Mouse (Mus musculus) B cell, adult 2 months (primary cell): ENCODE data around the gene Gng11.

Source experiments
- DNase-seq, 2 experiments: peaks; one replicate each; pipeline ENCODE4 v3.0.0; 2022

The Gng11 gene

GRCm38 (mm10) chr6:4003890-4004306, at the start of gene Gng11:
Gene Gng11, plus strand, starts transcription at chr6:4003904.
- no peak for DNase-seq

- no peak for DNase-seq
Observed at GRCm38 (mm10) chr6:3954969-3955368, 48.7 kb upstream of the Gng11 start.

DNA sequence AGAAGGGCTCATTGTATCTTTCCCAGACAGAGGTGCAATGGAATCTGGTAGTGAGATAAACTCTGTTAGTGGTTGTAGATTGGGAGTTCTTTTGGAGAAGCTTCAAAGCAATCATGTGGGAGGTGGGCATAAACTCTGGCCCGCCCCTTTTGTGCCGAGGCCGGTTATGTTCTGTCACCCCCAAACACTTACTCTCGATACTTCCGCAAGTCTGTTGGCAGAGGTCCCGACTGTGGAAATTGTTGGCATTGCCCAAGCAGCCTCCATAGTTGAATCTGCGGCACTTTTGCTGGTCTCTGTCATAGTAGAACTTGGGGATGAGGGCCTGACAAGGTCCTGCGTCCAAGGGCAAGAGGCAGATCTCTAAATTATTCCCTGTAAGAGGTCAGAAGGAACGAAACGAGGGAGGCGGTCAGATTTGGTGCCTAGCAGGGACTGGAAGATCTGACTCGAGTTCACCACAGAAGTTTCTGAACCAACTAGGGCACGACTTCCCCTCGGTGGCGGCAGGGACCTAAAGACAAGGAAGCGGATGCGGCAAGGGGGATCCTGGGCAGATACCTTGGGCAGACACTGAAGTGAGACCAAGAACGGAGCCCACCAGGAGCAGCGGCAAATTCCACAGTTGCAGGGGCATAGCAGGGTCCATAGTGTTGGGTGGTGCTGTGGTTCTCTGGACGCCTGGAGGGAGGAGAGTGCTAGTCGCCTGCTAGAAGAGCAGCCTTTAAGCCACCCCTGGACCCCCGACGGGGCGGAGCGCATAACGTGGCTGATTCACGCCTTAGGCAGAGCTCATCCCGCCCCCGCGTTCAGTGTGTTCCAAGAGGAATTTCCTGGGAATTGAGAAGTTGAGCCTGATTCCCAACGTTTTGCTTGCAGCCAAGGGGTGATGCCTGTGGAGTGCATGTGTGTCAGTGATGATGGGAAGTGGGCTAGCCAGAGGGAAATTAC, 35.8 kb upstream of the Gng11 start:
- DNase-seq = no peak

GRCm38 (mm10) chr6:3973679-3974078, 30.0 kb upstream of the Gng11 start:
- no peak for DNase-seq

DNA sequence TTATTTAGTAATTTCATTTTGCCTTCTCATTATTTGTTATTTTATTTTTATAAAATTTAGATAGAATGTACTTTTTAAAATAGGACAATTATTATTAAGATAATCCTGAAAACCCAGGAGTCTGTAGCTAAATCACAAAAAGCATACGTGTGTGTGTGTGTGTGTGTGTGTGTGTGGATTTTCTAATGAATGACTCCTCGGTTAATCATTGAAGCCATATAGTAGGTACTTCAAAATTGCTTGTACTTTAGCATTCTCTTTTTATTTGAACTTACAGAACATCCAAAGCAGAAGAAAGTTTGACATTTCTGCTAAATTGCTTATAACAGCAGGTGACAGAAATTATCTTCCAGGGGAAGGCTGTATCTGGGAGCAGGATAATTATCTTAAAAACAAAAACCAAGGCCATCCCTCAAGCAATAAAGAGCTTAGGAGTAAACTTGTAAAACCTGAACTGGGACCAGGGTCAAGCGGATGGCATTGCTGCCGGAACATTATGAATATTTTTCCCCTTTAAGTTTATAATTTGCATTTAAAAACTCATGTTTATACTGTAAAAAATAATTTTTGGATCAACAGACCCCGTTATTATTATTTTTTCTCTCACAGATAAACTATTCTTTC, 20.9 kb upstream of the Gng11 start:
- no peak for DNase-seq

DNA sequence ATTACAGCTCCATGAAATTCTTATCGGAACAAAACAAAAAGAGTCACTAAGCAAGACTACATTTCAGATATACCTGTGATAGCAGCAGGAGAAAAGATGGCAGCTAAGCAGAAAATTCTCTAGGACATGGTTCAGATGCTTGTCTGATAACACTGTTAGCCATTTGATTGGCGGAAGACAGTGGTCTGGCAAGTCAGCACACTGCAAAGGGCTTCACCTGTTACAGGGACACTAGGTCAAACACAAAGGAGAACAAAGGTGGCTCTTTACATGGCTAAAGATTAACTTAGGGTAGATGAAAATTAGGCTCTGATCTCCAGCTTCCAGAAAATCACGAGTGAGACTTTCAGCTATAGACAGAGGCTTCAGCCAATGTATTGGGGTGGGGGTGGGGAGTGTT, 15.0 kb upstream of the Gng11 start, which contains the start of gene Tfpi2:
Gene Tfpi2 (minus strand): TSS at position 170 of the 400 bp plus-strand sequence.
- no peak for DNase-seq

- no peak for DNase-seq
Observed at GRCm38 (mm10) chr6:3993492-3993891, 10.2 kb upstream of the Gng11 start, which contains the start of gene Gngt1. Gene Gngt1, plus strand, starts transcription at chr6:3993792.

DNA sequence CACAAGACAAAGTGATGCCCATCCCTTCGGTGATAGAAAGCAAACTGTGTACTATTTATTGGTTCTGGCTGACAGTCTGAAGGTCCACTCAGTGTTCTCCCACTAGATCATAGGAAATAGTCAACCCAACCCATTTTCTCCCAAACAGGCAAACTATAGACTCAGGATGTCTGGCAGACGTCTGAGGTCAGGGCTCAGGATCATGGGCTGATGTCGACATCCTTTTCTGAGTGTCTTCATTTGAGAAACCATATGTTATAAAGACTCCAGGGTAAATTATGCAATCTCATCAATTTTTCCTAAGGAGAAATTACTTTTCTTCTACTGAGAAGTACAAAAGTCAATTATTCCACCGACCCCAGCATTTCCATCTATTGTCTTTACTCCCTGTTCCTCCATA, 5.6 kb upstream of the Gng11 start:
- no peak for DNase-seq

GRCm38 (mm10) chr6:3999296-3999695, 4.4 kb upstream of the Gng11 start:
- no peak for DNase-seq

GRCm38 (mm10) chr6:4000716-4001115, 3.0 kb upstream of the Gng11 start:
- no peak for DNase-seq

GRCm38 (mm10) chr6:4003445-4003844, 259 bp upstream of the Gng11 start:
- no peak for DNase-seq

DNA sequence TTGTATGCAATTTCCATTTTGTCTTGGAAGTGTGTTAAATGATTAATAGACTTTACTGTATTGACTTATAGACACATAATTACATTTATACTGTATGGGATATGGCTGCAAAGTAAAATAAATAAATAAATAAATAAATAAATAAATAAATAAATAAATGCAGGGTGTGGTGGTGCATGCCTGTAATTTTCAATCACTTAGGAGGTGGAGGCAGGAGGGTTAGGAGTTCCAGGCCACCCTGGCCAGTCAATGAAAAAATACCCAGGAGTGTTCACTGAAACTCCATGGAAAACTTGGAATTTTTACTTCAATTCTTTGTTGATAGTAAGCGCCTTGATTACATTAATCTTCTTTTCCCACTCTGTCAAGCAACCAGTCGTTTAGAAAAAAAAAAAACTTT, 1.1 kb downstream of the Gng11 start:
- no peak for DNase-seq

GRCm38 (mm10) chr6:4008501-4009040, 4.9 kb downstream of the Gng11 start:
- no peak for DNase-seq

DNA sequence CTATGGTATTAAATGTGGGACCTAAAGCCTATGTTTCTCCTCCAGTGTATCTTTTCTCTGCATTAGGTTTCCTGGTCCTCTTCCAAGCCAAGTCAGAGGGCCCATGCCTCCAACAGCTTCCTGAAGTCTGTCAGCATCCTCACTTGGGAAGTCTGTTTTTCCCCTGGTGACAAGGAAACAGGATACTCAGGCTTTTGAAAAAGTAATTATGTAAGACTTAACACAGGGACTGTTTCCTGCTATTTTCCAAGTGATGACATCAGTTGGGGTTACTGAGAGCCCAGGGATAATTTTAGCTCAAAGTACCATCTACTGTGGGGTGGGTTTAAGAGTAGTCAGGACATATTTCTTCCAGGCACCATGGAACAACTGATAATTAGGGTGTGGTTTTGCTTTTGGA, 5.8 kb downstream of the Gng11 start:
- no peak for DNase-seq

DNA sequence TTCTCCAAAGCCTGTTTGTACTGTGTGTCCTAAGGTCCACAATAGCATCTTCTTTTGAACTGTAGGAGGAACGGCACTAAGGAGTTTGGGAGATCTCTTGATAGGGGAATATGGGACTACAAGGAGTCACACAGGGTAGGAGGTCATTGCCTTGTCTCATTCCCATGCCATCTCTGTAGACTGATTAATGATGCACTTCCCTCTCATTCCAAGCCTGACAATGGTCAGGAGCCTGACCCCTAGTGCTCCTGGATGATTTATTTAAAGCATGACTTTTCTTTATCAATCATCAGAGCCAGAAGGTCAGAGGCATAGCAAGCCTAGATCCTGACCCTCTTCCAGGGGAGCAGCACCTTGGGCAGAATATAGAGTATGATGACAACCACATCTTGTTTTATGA, 18.9 kb downstream of the Gng11 start:
- DNase-seq = no peak

- no peak for DNase-seq
Observed at GRCm38 (mm10) chr6:4026367-4026766, 22.7 kb downstream of the Gng11 start.

DNA sequence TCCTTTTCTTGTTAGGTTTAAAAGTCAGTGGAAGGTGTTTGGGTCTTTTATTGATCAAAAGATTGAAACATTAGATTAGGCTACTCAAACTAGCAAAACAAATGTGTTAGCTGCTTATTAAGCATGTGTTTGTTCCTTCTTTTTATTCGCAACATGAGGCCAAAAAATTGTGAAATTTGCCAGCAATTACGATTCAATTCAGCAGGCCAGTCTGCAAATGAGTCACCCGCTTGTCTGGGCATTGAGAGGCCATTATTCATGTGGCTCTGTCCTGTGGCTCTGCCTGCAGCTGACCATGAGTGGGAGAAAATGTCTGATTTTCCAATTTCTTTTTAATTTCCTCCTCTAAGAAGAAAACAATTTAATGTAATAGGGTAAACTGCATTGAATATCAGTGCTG, 27.3 kb downstream of the Gng11 start:
- no peak for DNase-seq

DNA sequence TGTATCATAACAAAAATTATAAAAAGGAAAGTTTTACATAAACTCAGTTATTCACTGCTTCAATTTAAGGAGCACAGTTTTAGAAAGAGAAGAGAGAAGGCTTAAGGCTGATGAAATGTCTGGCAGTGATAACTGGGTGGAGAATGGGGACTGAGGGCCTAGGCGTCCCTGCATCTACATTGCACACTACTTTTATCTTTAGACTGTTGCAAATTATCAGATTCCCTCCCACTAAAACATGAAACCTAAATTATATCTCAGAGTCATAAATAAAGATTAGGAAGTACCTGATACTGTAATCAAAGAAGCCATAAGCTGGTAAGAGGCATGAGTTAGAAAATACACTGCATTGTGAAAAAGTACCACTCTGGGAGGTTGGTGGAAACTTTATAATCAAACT, 38.1 kb downstream of the Gng11 start:
- DNase-seq = no peak

- DNase-seq = no peak
Observed at GRCm38 (mm10) chr6:4047200-4047599, 43.5 kb downstream of the Gng11 start.

DNA sequence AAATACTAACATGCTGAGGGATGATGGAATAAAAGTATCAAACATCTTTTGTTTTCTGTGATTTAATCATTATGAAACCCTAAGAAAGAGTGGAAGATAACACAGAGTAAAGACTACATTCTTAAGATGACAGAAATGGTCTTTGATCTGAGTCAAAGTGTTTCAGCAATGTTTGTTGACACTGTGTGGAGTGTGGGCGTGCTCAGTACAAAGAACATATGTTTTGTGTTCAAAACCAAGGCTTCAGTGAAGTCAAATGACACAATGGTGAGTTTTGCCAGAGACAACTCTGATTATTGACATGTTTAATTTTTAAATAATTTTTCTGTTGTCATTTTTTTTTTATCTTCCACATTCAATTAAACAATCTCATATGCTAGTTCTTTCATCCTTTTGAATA, 49.1 kb downstream of the Gng11 start:
- no peak for DNase-seq

- no peak for DNase-seq
Observed at GRCm38 (mm10) chr6:4054387-4054786, 50.7 kb downstream of the Gng11 start.
